Mouse (Mus musculus) CH12.LX (cell line): Measurements from ENCODE around the gene Gm20388. TPM values are rescaled to one million over a fixed set of nuclear protein-coding genes. Genes with fewer than 3 reads are reported as not detected.

Experiments used
- DNase-seq: peaks from one replicate; pipeline ENCODE4 v3.0.0-alpha.2; 2013; ENCODE audit errors: extremely low read depth
- H3K27ac ChIP-seq: 2 replicates; pipeline ENCODE4 v1.5.1; 2012; ENCODE audit warnings: low read depth, mild to moderate bottlenecking, control low read depth, moderate library complexity; ENCODE audit not compliant: insufficient read depth
- H3K27me3 ChIP-seq: replicated peaks from 2 replicates; pipeline ENCODE3; 2012; ENCODE audit warnings: inconsistent platforms
- H3K36me3 ChIP-seq, 2 experiments: replicated peaks in 1 of 2; 2 replicates each; pipeline versions ENCODE3 to v1.6.1; 2012; ENCODE audit warnings: inconsistent platforms in 1 of 2, low read length in 1 of 2, mild to moderate bottlenecking in 1 of 2, mixed read lengths in 1 of 2, moderate library complexity in 1 of 2; ENCODE audit not compliant: control insufficient read depth in 1 of 2, insufficient read depth in 1 of 2
- H3K4me1 ChIP-seq, 2 experiments: 2 replicates each; pipeline ENCODE4 v1.6.1; 2012; ENCODE audit warnings: inconsistent platforms in 1 of 2, moderate library complexity in 1 of 2; ENCODE audit not compliant: insufficient read depth in 2 of 2, control insufficient read depth in 1 of 2
- H3K4me2 ChIP-seq: 2 replicates; pipeline ENCODE4 v1.6.1; 2012; ENCODE audit warnings: low read depth, mild to moderate bottlenecking, control low read depth; ENCODE audit not compliant: poor library complexity, insufficient read depth, severe bottlenecking
- H3K4me3 ChIP-seq, 3 experiments: fragments of 150-350 bp in 1 of 3; sonication (generic) in 1 of 3; replicated peaks in 1 of 3; 2 replicates each; pipeline versions ENCODE3 to v1.5.1; 2011 to 2012; ENCODE audit warnings: low read depth in 2 of 3, low read length in 2 of 3, mild to moderate bottlenecking in 2 of 3, moderate library complexity in 2 of 3, control low read depth in 1 of 3, improper control_type of control experiment in 1 of 3, inconsistent platforms in 1 of 3, mixed read lengths in 1 of 3; ENCODE audit not compliant: poor library complexity in 1 of 3
- H3K79me2 ChIP-seq: replicated peaks from 2 replicates; pipeline ENCODE4 v1.6.1; 2012; ENCODE audit warnings: mild to moderate bottlenecking, moderate library complexity; ENCODE audit not compliant: control insufficient read depth, poor library complexity, insufficient read depth, severe bottlenecking; ENCODE audit errors: extremely low read depth
- H3K9ac ChIP-seq: 2 replicates; pipeline ENCODE4 v1.6.1; 2012; ENCODE audit warnings: low read depth, mild to moderate bottlenecking, control low read depth, moderate library complexity; ENCODE audit not compliant: insufficient read depth
- H3K9me3 ChIP-seq: replicated peaks from 2 replicates; pipeline ENCODE3; 2012; ENCODE audit warnings: low read length, inconsistent platforms, mixed read lengths
- BHLHE40 ChIP-seq: IDR thresholded peaks from 2 replicates; pipeline ENCODE4 v1.6.1; 2011; ENCODE audit warnings: mild to moderate bottlenecking, low read depth, low read length, improper control_type of control experiment
- CHD1 ChIP-seq: IDR thresholded peaks from 2 replicates; pipeline ENCODE4 v1.6.1; 2012; ENCODE audit warnings: low read depth, low read length, improper control_type of control experiment, inconsistent platforms
- E2F4 ChIP-seq: IDR thresholded peaks from 2 replicates; pipeline ENCODE4 v1.6.1; 2011; ENCODE audit warnings: low read depth, low read length, improper control_type of control experiment; ENCODE audit not compliant: insufficient replicate concordance
- ELF1 ChIP-seq: IDR thresholded peaks from 2 replicates; pipeline ENCODE4 v1.6.1; 2014; ENCODE audit warnings: low read depth, mild to moderate bottlenecking, inconsistent platforms, low read length, improper control_type of control experiment
- EP300 ChIP-seq: IDR thresholded peaks from 2 replicates; pipeline ENCODE4 v1.6.1; 2011; ENCODE audit warnings: low read length, improper control_type of control experiment
- GABPA ChIP-seq: IDR thresholded peaks from 2 replicates; pipeline ENCODE4 v1.6.1; 2012; ENCODE audit warnings: low read depth, low read length, improper control_type of control experiment, inconsistent platforms; ENCODE audit not compliant: insufficient replicate concordance
- IRF4 ChIP-seq: IDR thresholded peaks from 2 replicates; pipeline ENCODE4 v1.6.1; 2014; ENCODE audit warnings: low read depth, mild to moderate bottlenecking, inconsistent platforms, low read length, improper control_type of control experiment
- JUN ChIP-seq: IDR thresholded peaks from 2 replicates; pipeline ENCODE4 v1.6.1; 2011; ENCODE audit warnings: low read depth, mild to moderate bottlenecking, low read length, improper control_type of control experiment, moderate library complexity; ENCODE audit not compliant: insufficient read depth
- JUND ChIP-seq: conservative IDR thresholded peaks from 2 replicates; pipeline ENCODE4 v1.6.1; 2011; ENCODE audit warnings: low read depth, low read length, improper control_type of control experiment
- KAT2A ChIP-seq: IDR thresholded peaks from 2 replicates; pipeline ENCODE4 v1.6.1; 2012; ENCODE audit warnings: low read length, improper control_type of control experiment, inconsistent platforms; ENCODE audit not compliant: insufficient replicate concordance
- MAFK ChIP-seq: IDR thresholded peaks from 2 replicates; pipeline ENCODE4 v1.6.1; 2011; ENCODE audit warnings: low read length, improper control_type of control experiment; ENCODE audit not compliant: insufficient replicate concordance
- MAX ChIP-seq: IDR thresholded peaks from 2 replicates; pipeline ENCODE4 v1.6.1; 2011; ENCODE audit warnings: low read length, improper control_type of control experiment
- MAZ ChIP-seq: IDR thresholded peaks from 2 replicates; pipeline ENCODE4 v1.6.1; 2012; ENCODE audit warnings: low read depth, mild to moderate bottlenecking, inconsistent platforms, low read length, improper control_type of control experiment, moderate library complexity
- MEF2A ChIP-seq: IDR thresholded peaks from 2 replicates; pipeline ENCODE4 v1.6.1; 2014; ENCODE audit warnings: low read depth, mild to moderate bottlenecking, inconsistent platforms, low read length, improper control_type of control experiment, borderline replicate concordance
- MXI1 ChIP-seq: IDR thresholded peaks from 2 replicates; pipeline ENCODE4 v1.6.1; 2011; ENCODE audit warnings: mild to moderate bottlenecking, low read depth, low read length, improper control_type of control experiment
- MYC ChIP-seq: IDR thresholded peaks from 2 replicates; pipeline ENCODE4 v1.6.1; 2011; ENCODE audit warnings: low read depth, mild to moderate bottlenecking, improper control_type of control experiment, low read length
- NELFE ChIP-seq: IDR thresholded peaks from 2 replicates; pipeline ENCODE4 v1.6.1; 2011; ENCODE audit warnings: low read depth, low read length, improper control_type of control experiment
- NRF1 ChIP-seq: IDR thresholded peaks from 2 replicates; pipeline ENCODE4 v1.6.1; 2014; ENCODE audit warnings: low read depth, mild to moderate bottlenecking, inconsistent platforms, low read length, improper control_type of control experiment, moderate library complexity
- RAD21 ChIP-seq: IDR thresholded peaks from 2 replicates; pipeline ENCODE4 v1.6.1; 2011; ENCODE audit warnings: low read depth, mild to moderate bottlenecking, low read length, improper control_type of control experiment, moderate library complexity
- SIN3A ChIP-seq: IDR thresholded peaks from 2 replicates; pipeline ENCODE4 v1.6.1; 2012; ENCODE audit warnings: low read length, improper control_type of control experiment, inconsistent platforms
- SMC3 ChIP-seq: IDR thresholded peaks from 2 replicates; pipeline ENCODE4 v1.6.1; 2011; ENCODE audit warnings: low read depth, low read length, improper control_type of control experiment
- USF1 ChIP-seq: IDR thresholded peaks from 2 replicates; pipeline ENCODE4 v1.6.1; 2014; ENCODE audit warnings: low read depth, mild to moderate bottlenecking, inconsistent platforms, low read length, improper control_type of control experiment
- USF2 ChIP-seq: conservative IDR thresholded peaks from 2 replicates; pipeline ENCODE4 v1.6.1; 2011; ENCODE audit warnings: low read depth, low read length, improper control_type of control experiment
- ZKSCAN1 ChIP-seq: IDR thresholded peaks from 2 replicates; pipeline ENCODE4 v1.6.1; 2012; ENCODE audit warnings: low read depth, inconsistent platforms, low read length, improper control_type of control experiment, borderline replicate concordance
- ZMIZ1 ChIP-seq: IDR thresholded peaks from 2 replicates; pipeline ENCODE4 v1.6.1; 2012; ENCODE audit warnings: low read depth, mild to moderate bottlenecking, inconsistent platforms, low read length, improper control_type of control experiment
- ZNF384 ChIP-seq: IDR thresholded peaks from 2 replicates; pipeline ENCODE4 v1.6.1; 2012; ENCODE audit warnings: low read depth, low read length, improper control_type of control experiment, inconsistent platforms
- dilution Hi-C: fragments of 300-500 bp; cut with MboI; formaldehyde crosslinking; loops from 2 replicates; pipeline ENCODE4 v1.14.3; 2020; ENCODE audit warnings: low sequenced_read_pairs; ENCODE audit not compliant: extremely low pct_unique_long_range_greater_than_20kb, extremely low pct_ligation_motif_present
- in situ Hi-C: fragments of 300-500 bp; cut with MboI; formaldehyde crosslinking; loops from 3 replicates; pipeline ENCODE4 v1.14.3; 2019; ENCODE audit warnings: low sequenced_read_pairs, low pct_ligation_motif_present, low pct_unique_long_range_greater_than_20kb, mixed read lengths
- polyA plus RNA-seq: library from polyadenylated mRNA; unstranded; fragments of >175 nt; gene quantifications from 2 replicates; pipeline ENCODE4 v1.2.1, GENCODE M21; 2012; ENCODE audit warnings: low read depth; ENCODE audit not compliant: insufficient read length
- total RNA-seq, 2 experiments: library from RNA; depleted of rRNA; stranded (reverse); fragments of 300-350 nt in 1 of 2; fragments of >200 nt in 1 of 2; gene quantifications; 2 replicates each; pipeline ENCODE4 v1.2.3; 2012 to 2014

The Gm20388 gene
- total and polyA plus RNA-seq, 3 experiments, result 14.8 to 26.3 (median 22.2) TPM

GRCm38 (mm10) chr8:122020050-122020771, 2109.6 kb downstream of the Gm20388 start:
- dilution Hi-C loops (no loop called here), in situ Hi-C loops (no loop called here)
- DNase-seq, result no peak
- Histone ChIP-seq H3K9me3 (no peaks in the 10 kb centered on the region), H3K4me2 (no peak overlapping the region), H3K27me3 (no peaks in the 10 kb centered on the region), H3K27ac (no peak overlapping the region), H3K79me2 (no peaks in the 10 kb centered on the region), H3K4me1 (no peaks in the 10 kb centered on the region), H3K4me3 (no peak overlapping the region), H3K36me3 (peaks cover 60 to 99% of the 10 kb centered on the region in 2 experiments), H3K9ac (no peak overlapping the region)
- no peak for TF ChIP-seq MXI1
- TF ChIP-seq ZKSCAN1, result no peak
- no peak for TF ChIP-seq MAZ
- no peak for TF ChIP-seq ELF1
- TF ChIP-seq BHLHE40, result no peak
- TF ChIP-seq MEF2A, result no peak
- no peak for TF ChIP-seq IRF4
- no peak for TF ChIP-seq CHD1
- no peak for TF ChIP-seq ZNF384
- TF ChIP-seq USF2, result no peak
- TF ChIP-seq MAX, result no peak
- TF ChIP-seq JUN, result no peak
- TF ChIP-seq E2F4, result no peak
- no peak for TF ChIP-seq KAT2A
- TF ChIP-seq MAFK, result no peak
- no peak for TF ChIP-seq MYC
- no peak for TF ChIP-seq USF1
- TF ChIP-seq GABPA, result no peak

- in situ Hi-C loops, result no loop called here
- Histone ChIP-seq H3K9ac (no peak overlapping the region), H3K4me1 (no peaks in the 10 kb centered on the region), H3K27me3 (no peaks in the 10 kb centered on the region), H3K36me3 (peaks cover 66 to 99% of the 10 kb centered on the region in 2 experiments), H3K4me3 (no peak overlapping the region), H3K9me3 (no peaks in the 10 kb centered on the region)
- DNase-seq, result no peak
- TF ChIP-seq NELFE (no peak), ZMIZ1 (no peak), RAD21 (no peak), NRF1 (no peak), JUN (no peak), USF2 (no peak), MAX (no peak), SMC3 (no peak), EP300 (no peak), ZNF384 (no peak), JUND (no peak), BHLHE40 (no peak), SIN3A (no peak)
- TF ChIP-seq, all 38 proteins: peak for 0
- Histone ChIP-seq H3K4me2 (no peak overlapping the region), H3K27ac (no peak overlapping the region), H3K79me2 (no peaks in the 10 kb centered on the region)
- dilution Hi-C loops, result no loop called here
Measured at GRCm38 (mm10) chr8:122021725-122022124, 2111.1 kb downstream of the Gm20388 start.
